Mouse (Mus musculus) CH12.LX (cell line): ENCODE measurements around the gene Mtm1.

Experiments
- CTCF ChIP-seq, 2 experiments: IDR thresholded peaks in 1 of 2; conservative IDR thresholded peaks in 1 of 2; 2 replicates each; pipeline ENCODE4 v1.5.1; 2011 to 2012; ENCODE audit warnings: low read depth in 2 of 2, low read length in 2 of 2, improper control_type of control experiment in 1 of 2, inconsistent platforms in 1 of 2, mild to moderate bottlenecking in 1 of 2, moderate library complexity in 1 of 2
- EP300 ChIP-seq: IDR thresholded peaks from 2 replicates; pipeline ENCODE4 v1.6.1; 2011; ENCODE audit warnings: low read length, improper control_type of control experiment
- HCFC1 ChIP-seq: IDR thresholded peaks from 2 replicates; pipeline ENCODE4 v1.6.1; 2012; ENCODE audit warnings: low read depth, mild to moderate bottlenecking, inconsistent platforms, low read length, improper control_type of control experiment
- JUND ChIP-seq: conservative IDR thresholded peaks from 2 replicates; pipeline ENCODE4 v1.6.1; 2011; ENCODE audit warnings: low read depth, low read length, improper control_type of control experiment
- MAFK ChIP-seq: IDR thresholded peaks from 2 replicates; pipeline ENCODE4 v1.6.1; 2011; ENCODE audit warnings: low read length, improper control_type of control experiment; ENCODE audit not compliant: insufficient replicate concordance
- MXI1 ChIP-seq: IDR thresholded peaks from 2 replicates; pipeline ENCODE4 v1.6.1; 2011; ENCODE audit warnings: mild to moderate bottlenecking, low read depth, low read length, improper control_type of control experiment
- NRF1 ChIP-seq: IDR thresholded peaks from 2 replicates; pipeline ENCODE4 v1.6.1; 2014; ENCODE audit warnings: low read depth, mild to moderate bottlenecking, inconsistent platforms, low read length, improper control_type of control experiment, moderate library complexity
- PAX5 ChIP-seq: IDR thresholded peaks from 2 replicates; pipeline ENCODE4 v1.6.1; 2012; ENCODE audit warnings: low read length, inconsistent platforms, mixed read lengths
- POLR2A ChIP-seq: IDR thresholded peaks from 2 replicates; pipeline ENCODE4 v1.6.1; 2011; ENCODE audit warnings: low read depth, mild to moderate bottlenecking, improper control_type of control experiment, low read length
- RCOR1 ChIP-seq: conservative IDR thresholded peaks from 2 replicates; pipeline ENCODE4 v1.6.1; 2012; ENCODE audit warnings: low read depth, mild to moderate bottlenecking, inconsistent platforms, low read length, improper control_type of control experiment

- no peak for TF ChIP-seq POLR2A
- TF ChIP-seq EP300 = no peak
- TF ChIP-seq CTCF (conservative IDR thresholded peaks at IDR 0.05 in 1 of 2, IDR thresholded peaks at IDR 0.05 in 1 of 2; ENCODE audit: low read depth in 2 of 2, low read length in 2 of 2) = no peak
- TF ChIP-seq HCFC1 = no peak
- no peak for TF ChIP-seq JUND
- no peak for TF ChIP-seq MAFK
- no peak for TF ChIP-seq RCOR1
- no peak for TF ChIP-seq MXI1
- no peak for TF ChIP-seq PAX5
- no peak for TF ChIP-seq NRF1
Observed at GRCm38 (mm10) chrX:71181526-71181925, 29.0 kb upstream of the Mtm1 start.
